Mouse (Mus musculus) spleen, adult 2 months (tissue): ENCODE measurements around the gene Tenm4. TPM values are rescaled to one million over a fixed set of nuclear protein-coding genes. Genes with fewer than 3 reads are reported as not detected.
A peak's percentile ranks its signal among the peaks of the same experiment; 100 is the strongest.

Experiments used
- DNase-seq, 2 experiments: peaks; one replicate each; pipeline versions ENCODE4 v3.0.0 to v3.0.0-alpha.2; 2012 to 2021; ENCODE audit warnings: low spot score in 2 of 2, low read depth in 1 of 2
- H3K27ac ChIP-seq: fragments of 200-500 bp; 2 replicates; pipeline ENCODE4 v1.5.1; 2012; ENCODE audit warnings: low read length, inconsistent platforms; ENCODE audit not compliant: insufficient read depth
- H3K27me3 ChIP-seq: fragments of 200-500 bp; 2 replicates; pipeline ENCODE4 v1.6.1; 2012; ENCODE audit warnings: mild to moderate bottlenecking, moderate library complexity, low read length, inconsistent platforms; ENCODE audit not compliant: control insufficient read depth, insufficient read depth
- H3K36me3 ChIP-seq: fragments of 200-500 bp; 2 replicates; pipeline ENCODE4 v1.6.1; 2012; ENCODE audit warnings: mild to moderate bottlenecking, low read length, inconsistent platforms; ENCODE audit not compliant: control insufficient read depth, insufficient read depth
- H3K4me1 ChIP-seq: fragments of 200-500 bp; 2 replicates; pipeline ENCODE4 v1.6.1; 2011; ENCODE audit warnings: inconsistent platforms; ENCODE audit not compliant: control insufficient read depth, insufficient read depth, insufficient read length
- H3K4me3 ChIP-seq: fragments of 200-500 bp; 2 replicates; pipeline ENCODE4 v1.5.1; 2011; ENCODE audit warnings: mild to moderate bottlenecking, inconsistent platforms; ENCODE audit not compliant: insufficient read depth, insufficient read length; ENCODE audit errors: extremely low read depth
- CTCF ChIP-seq: fragments of 200-500 bp; IDR thresholded peaks from 2 replicates; pipeline ENCODE4 v1.5.1; 2011; ENCODE audit warnings: mild to moderate bottlenecking, inconsistent platforms; ENCODE audit not compliant: insufficient read depth, insufficient read length, insufficient replicate concordance; ENCODE audit errors: extremely low read depth
- POLR2A ChIP-seq: fragments of 200-500 bp; IDR thresholded peaks from 2 replicates; pipeline ENCODE4 v1.6.1; 2011; ENCODE audit warnings: low read depth, low read length, inconsistent platforms
- WGBS: fragments of 180-500 bp; shearing (Covaris S2); methylation state at CpG from one replicate; pipeline ENCODE4 v1.1.7; 2018; 5-methylcytosine and 5-hydroxymethylcytosine counted together
- polyA plus RNA-seq: library from polyadenylated mRNA; depleted of rRNA; stranded (reverse); fragments of >200 nt; gene quantifications from 2 replicates; pipeline ENCODE4 v1.2.3, GENCODE M21; 2012

Gene Tenm4
- polyA plus RNA-seq, 1 experiment: 1.2 TPM

GRCm38 (mm10) chr7:96400411-96400810, 229.4 kb downstream of the Tenm4 start:
- no peak for DNase-seq
- WGBS: 76% methylated on average over 11 of the region's 11 CpGs
- TF ChIP-seq POLR2A: no peak
- TF ChIP-seq CTCF: no peak
- no peak overlapping the region for H3K4me3 ChIP-seq
- H3K27me3 ChIP-seq: no peaks in the 10 kb centered on the region
- H3K27ac ChIP-seq: no peak overlapping the region
- H3K4me1 ChIP-seq: no peaks in the 10 kb centered on the region
- no peaks in the 10 kb centered on the region for H3K36me3 ChIP-seq

GRCm38 (mm10) chr7:96406630-96407214, 235.7 kb downstream of the Tenm4 start:
- peak; percentile 7 to 60 for DNase-seq
- no peak for TF ChIP-seq CTCF
- WGBS: 41% methylated on average over 8 of the region's 8 CpGs
- H3K4me1 ChIP-seq: 0 out of 2 replicates have a peak, but pooled peaks cover 2% of the 10 kb centered on the region
- no peaks in the 10 kb centered on the region for H3K36me3 ChIP-seq
- H3K4me3 ChIP-seq: 0 out of 2 replicates have a peak overlapping the region, but pooled peaks have one; percentile 9
- H3K27ac ChIP-seq: peak overlapping the region; percentile 85
- H3K27me3 ChIP-seq: no peaks in the 10 kb centered on the region

GRCm38 (mm10) chr7:96408161-96408889, 237.3 kb downstream of the Tenm4 start:
- WGBS: 85% methylated on average over 6 of the region's 6 CpGs
- Histone ChIP-seq H3K36me3 (no peaks in the 10 kb centered on the region), H3K4me3 (no peak overlapping the region), H3K4me1 (0 out of 2 replicates have a peak, but pooled peaks cover 2% of the 10 kb centered on the region), H3K27ac (no peak overlapping the region), H3K27me3 (no peaks in the 10 kb centered on the region)
- TF ChIP-seq POLR2A: no peak
- no peak for TF ChIP-seq CTCF
- no peak for DNase-seq

- Histone ChIP-seq H3K4me1 (0 out of 2 replicates have a peak, but pooled peaks cover 4% of the 10 kb centered on the region), H3K27ac (no peak overlapping the region), H3K27me3 (no peaks in the 10 kb centered on the region), H3K4me3 (no peak overlapping the region), H3K36me3 (no peaks in the 10 kb centered on the region)
- DNase-seq: no peak
- WGBS: 83% methylated on average over 11 of the region's 11 CpGs
- TF ChIP-seq CTCF: no peak
Observed at GRCm38 (mm10) chr7:96409323-96409880, 238.4 kb downstream of the Tenm4 start.

- H3K27me3 ChIP-seq: no peaks in the 10 kb centered on the region
- no peak overlapping the region for H3K27ac ChIP-seq
- H3K4me3 ChIP-seq: no peak overlapping the region
- DNase-seq: no peak
- 67% methylated on average over 1 of the region's 1 CpGs for WGBS
- 0 out of 2 replicates have a peak, but pooled peaks cover 3% of the 10 kb centered on the region for H3K4me1 ChIP-seq
- TF ChIP-seq CTCF (no peak), POLR2A (no peak)
- no peaks in the 10 kb centered on the region for H3K36me3 ChIP-seq
Observed at GRCm38 (mm10) chr7:96413822-96414221, 242.8 kb downstream of the Tenm4 start.

GRCm38 (mm10) chr7:96414290-96415055, 243.4 kb downstream of the Tenm4 start:
- no peak for DNase-seq
- Histone ChIP-seq H3K4me1 (0 out of 2 replicates have a peak, but pooled peaks cover 3% of the 10 kb centered on the region), H3K27me3 (no peaks in the 10 kb centered on the region), H3K27ac (no peak overlapping the region), H3K4me3 (no peak overlapping the region), H3K36me3 (no peaks in the 10 kb centered on the region)
- 76% methylated on average over 9 of the region's 9 CpGs for WGBS
- TF ChIP-seq CTCF (no peak), POLR2A (no peak)
